Mouse (Mus musculus) Muller cell, postnatal 12 days (primary cell): ENCODE measurements at regions not wholly inside any gene's neighbourhood (a gene's known extent, or its start where the extent isn't known, plus 50 kb on each side); places are given as distances from the start of the nearest gene placed in this dataset.
A peak's percentile ranks its signal among the peaks of the same experiment; 100 is the strongest.

Experiments
- DNase-seq: peaks from one replicate; pipeline ENCODE4 v3.0.0-alpha.2; 2015; ENCODE audit errors: inconsistent ontology term

GRCm38 (mm10) chr4:97283099-97283498 is 100.1 kb upstream of the Gm10192 start:
- DNase-seq, result no peak

- DNase-seq, result peak; percentile 47
Measured at GRCm38 (mm10) chr4:97282643-97283042, 99.7 kb upstream of the Gm10192 start.

GRCm38 (mm10) chr4:97281126-97281779 is 98.3 kb upstream of the Gm10192 start:
- no peak for DNase-seq

- peak; percentile 73 for DNase-seq
Measured at GRCm38 (mm10) chr4:97280712-97281111, 97.7 kb upstream of the Gm10192 start.

GRCm38 (mm10) chr4:97236945-97237344 is 54.0 kb upstream of the Gm10192 start:
- no peak for DNase-seq

- no peak for DNase-seq
Measured at GRCm38 (mm10) chr4:97236384-97236783, 53.4 kb upstream of the Gm10192 start.

GRCm38 (mm10) chr4:97235945-97236383 is 53.0 kb upstream of the Gm10192 start:
- no peak for DNase-seq
